Mouse (Mus musculus): ENCODE results near the gene Atp5d.
A peak's percentile ranks its signal among the peaks of the same experiment; 100 is the strongest.

Atp5d gene

DNA sequence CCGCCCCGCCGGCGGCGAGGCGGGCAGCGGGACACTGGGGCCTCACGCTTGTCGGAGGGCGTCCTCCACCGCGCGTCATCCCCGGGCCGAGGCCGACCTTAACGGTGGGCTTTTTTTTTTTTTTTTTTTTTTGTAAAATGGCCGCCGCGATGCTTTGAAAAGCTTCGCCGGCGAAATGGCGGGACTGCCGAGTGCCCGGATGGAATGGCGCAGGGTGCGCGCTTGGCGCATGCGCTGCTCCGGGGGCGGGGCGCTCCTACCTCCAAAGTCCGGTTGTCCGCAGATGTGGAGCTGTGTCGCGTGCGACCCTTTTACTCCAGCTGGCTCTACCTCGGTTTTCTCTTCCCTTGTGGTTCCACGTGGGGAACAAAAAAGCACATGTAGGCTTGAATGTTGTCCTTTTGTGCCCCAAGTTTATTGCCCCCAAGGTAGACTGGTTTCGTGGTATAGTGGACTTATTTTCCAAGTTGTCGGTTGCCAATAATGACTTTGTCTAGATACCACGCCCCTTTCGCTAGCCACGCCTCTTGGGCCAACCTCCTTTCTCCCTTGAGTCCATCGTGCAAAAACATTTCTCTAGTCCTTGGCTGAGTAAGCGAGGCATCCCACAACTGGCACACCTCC lies 29.7 kb downstream of the Atp5d start:
- peak; percentile 93 to 95 for DNase-seq

DNA sequence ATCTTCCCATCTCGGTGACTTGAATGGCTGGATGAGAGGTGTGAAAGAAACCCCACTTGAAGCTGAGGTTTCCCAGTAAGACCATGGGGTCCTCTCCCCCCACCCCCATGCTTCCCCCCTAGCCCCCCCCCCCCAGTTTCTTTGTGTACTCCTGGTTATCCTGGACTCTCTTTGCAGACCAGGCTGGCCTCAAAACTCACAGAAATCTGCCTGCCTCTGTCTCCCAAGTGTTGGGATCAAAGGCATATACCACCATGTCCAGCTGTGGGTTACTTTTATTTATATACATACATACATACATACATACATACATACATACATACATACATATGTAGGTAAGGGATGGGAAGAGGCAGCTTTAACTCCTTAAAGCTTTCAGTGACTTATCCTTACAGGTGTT lies 30.6 kb downstream of the Atp5d start:
- no peak for DNase-seq

DNA sequence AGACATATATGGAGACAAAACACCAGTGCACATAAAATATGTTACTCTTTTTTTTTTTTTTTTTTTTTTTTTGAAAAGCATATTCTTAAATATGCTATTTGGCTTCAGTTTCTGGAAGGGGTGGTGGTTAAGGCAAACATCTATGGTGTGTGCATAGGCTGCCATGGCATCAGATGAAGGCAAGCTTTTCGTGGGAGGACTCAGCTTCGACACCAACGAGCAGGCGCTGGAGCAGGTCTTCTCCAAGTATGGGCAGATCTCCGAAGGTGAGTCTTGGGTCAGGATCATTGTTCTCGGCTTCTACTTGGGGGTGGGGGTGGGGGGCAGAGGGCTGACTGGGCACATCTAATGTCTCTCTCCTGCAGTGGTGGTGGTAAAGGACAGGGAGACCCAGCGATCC lies 31.2 kb downstream of the Atp5d start:
- DNase-seq = peak in 1 of 2 experiments; percentile 9

DNA sequence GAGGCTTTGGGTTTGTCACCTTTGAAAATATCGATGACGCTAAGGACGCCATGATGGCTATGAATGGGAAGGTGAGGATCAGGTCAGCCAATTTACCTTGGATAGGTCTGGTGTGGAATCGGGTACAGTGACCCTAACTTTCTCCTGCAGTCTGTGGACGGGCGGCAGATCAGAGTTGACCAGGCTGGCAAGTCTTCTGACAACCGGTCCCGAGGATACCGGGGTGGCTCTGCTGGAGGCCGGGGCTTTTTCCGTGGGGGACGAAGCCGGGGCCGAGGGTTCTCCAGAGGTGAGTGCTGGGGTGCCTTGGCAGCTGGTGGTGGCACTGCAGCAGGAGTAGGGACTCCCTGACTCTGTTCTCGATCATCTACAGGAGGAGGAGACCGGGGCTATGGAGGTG lies 31.6 kb downstream of the Atp5d start:
- DNase-seq = peak; percentile 13 to 22

DNA sequence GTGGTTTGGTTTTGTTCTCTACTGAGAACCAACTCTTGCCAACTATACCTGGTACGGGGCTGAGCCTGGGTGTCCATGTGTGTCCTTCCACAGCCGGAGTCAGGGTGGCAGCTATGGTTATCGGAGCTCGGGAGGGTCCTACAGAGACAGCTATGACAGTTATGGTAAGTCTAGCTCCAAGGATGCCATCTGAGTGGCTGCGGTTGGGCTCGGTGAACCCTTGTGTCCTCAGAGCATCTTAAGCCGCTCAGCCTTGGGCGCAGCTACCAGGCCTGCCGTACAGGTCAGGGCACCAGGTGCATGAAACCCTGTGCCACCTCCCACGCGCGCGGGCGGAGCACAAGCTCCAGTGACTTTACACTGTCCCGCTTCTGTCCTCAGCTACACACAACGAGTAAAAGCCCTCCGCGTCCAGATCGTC lies 32.2 kb downstream of the Atp5d start:
- peak in 1 of 2 experiments; percentile 15 for DNase-seq

DNA sequence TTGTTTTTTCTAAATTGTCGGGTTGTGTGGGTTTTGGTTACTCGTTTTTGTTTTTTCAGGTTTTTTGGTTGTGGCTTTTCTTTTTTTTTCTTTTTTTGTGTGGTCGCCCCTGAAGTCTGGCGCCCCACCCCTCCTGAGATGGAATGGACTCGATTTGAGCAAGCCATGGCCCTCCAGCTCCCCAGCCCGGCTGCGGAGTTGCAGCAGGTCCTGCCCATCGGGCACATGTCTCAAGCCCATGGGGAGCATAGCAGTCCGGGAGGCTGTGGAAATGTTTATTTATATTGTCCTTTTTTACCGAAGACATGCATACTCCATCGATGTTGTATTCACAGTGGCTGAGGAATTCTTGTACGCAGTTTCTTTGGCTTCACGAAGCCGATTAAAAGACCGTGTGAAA lies 32.8 kb downstream of the Atp5d start:
- no peak for DNase-seq

DNA sequence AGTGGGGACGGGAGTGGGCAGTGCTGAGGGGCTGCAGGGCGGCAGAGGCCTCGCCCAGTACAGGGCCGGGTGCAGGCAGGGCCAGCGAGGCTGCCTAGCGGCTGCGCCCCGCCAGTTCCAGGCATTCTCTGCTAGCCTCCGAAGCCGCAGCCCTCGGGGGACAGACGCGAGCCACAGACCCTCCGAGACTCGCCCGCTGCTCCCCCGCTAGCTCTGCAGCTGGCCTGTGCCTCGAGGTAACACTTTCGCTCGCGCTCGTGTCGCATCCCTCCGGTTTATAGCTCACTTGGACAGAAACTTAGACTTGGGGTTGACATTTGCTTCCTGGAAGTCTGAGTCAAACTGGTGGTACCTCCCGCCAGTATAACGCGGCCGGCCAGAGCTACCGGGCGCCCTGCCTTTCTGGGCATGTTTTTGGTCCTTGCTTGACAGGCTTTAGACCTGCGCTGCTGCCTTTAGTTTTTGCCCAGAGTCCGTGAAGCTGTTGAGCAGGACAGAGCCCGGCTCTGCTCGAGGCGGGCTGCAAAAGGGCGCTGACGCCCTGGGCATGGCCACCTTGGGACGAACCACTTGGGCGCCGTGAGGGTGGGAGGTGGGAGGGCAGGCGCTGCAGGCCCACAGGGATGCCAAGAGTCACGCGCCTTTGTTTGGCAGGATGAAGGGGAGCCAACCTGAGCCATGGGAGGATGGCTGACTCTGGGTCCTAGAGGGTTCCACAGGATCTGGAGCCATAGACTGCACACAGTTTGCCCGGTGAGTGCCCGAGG lies 33.5 kb downstream of the Atp5d start:
- DNase-seq = peak; percentile 20 to 28

DNA sequence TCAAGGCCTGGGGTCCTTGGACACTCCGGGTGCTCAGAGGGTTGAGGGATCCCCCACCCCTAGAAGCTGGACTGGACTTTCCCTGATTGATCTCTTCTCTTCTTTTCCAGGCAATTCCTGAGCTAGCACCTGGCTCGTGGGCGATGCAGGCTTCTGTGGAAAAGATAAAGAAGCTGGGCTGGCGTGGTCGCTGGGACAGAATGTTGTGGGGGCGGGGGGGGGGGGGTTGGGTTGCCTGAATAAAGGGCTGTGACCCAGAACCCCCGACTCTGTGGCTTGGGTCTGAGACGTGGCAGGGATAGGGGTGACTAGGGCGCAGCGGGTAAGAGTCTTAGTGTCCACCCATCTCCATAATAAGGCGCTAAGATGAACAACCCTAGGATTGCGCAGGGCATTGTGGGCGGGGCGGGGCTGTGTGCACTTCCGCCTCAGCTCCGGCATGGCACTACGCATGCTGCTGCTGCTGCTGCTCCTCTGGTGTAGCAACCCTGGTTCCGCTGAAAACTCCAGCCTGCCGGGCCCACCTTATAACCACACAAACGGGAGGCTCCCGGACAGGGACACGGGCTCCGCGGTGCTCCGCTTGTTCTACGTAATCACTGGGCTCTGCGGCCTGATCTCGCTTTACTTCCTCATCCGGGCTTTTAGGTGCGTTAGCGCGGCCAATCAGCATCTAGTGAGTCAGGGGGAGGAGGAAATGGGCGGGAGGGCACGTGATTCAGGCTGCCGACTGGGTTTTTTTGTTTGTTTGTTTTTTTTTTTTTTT lies 34.3 kb downstream of the Atp5d start, which contains the start of gene 1600002K03Rik:
Gene 1600002K03Rik (plus strand): TSS at position 418 of the 766 bp plus-strand sequence.
- DNase-seq = peak; percentile 89 to 90

DNA sequence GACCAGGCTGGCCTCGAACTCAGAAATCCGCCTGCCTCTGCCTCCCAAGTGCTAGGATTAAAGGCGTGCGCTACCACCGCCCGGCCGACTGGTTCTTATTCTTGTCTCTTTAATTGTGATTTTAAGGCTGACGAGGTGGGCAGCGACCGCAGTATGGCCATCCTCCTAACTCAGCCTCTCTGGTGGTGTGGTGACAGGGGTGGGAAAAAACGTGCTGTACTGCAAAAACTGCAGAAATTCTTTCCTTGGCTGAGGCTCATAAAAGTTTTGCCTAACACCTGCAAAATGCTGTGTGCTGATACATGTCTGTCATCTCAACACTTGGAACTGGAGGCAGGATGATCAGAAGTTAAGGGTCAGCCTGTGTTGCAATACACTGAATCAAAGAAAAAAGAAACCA lies 34.9 kb downstream of the Atp5d start:
- no peak for DNase-seq

DNA sequence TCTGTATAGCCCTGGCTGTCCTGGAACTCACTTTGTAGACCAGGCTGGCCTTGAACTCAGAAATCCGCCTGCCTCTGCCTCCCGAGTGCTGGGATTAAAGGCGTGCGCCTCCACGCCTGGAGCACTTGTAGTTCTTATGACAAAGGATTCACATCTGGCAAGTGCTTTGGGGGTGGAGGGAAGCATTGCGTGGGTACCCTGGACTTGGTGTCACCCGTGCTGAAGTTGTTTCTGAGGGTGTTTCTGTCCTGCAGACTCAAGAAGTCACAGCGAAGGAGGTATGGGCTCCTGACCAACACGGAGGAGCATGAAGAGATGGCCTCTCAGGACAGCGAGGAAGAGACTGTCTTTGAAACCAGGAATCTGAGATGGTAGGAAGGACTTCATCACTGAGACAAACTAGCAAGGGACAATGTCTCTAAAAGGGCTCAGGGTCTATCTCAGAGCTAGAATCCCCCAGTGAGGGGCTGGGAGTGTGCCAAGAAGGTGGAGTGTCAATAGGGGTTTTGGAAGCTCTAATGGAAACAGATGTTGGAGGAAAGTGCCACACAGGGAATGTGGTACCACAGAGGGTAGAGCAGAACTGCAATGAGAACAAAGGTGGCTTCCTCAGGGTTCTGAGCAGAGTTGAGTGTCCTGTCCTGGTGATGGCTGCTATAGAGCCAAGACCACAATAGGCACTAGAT lies 35.7 kb downstream of the Atp5d start:
- DNase-seq = peak in 1 of 2 experiments; percentile 18

DNA sequence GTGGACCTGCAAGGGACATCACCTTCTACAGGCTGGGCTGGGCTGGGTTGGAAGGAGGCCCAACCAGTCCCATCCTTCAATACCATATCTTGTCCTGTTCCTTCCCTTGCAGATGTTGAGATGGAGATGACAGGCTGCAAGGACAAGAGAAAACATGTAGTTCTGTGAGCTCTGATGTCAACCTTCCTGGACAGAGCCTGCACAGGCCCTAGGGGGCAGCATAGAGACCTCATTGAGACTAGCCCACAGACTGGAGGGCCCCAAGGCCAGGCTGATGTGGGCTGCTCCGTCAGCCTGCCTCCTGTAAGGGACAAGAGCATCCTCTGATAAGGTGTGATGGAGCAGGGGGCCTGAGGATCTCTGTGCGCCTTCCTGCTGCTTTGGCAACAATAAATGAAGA lies 36.3 kb downstream of the Atp5d start:
- DNase-seq = peak; percentile 13 to 48

DNA sequence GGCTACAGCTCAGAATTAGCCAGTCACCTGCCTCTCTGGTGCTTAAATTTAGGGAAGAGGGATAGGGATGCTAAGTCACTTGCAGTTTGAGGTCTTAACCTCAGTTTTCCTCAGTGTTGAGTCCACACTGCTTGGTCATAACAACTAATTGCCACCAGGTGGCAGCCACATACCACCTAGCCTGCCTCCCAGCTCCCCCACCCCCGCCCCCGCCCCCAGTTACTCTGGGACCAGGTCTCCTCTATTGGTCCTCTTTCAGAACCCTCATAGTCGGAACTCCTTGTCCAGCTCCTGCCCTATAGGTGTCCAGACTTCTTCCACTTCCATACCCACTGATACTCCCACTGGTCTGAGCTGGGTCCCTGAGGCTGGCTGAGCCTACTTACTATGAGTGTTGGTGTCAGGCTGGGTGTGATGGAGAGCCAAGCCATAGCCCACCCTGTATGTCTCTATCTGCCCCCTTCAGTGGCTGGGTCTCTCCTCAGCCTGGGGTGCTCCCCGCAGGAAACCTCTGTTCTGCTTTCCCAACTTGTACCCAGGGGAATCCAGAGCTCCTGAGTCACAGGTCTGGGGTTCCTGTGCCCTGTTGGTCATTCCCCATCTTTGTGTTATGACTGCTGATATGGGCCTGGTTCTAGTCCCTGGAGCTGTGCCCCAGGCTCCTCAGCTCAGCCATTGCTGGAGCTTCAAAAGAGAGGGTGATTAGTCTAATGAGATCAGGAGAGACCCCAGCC lies 37.3 kb downstream of the Atp5d start:
- peak; percentile 24 to 42 for DNase-seq

DNA sequence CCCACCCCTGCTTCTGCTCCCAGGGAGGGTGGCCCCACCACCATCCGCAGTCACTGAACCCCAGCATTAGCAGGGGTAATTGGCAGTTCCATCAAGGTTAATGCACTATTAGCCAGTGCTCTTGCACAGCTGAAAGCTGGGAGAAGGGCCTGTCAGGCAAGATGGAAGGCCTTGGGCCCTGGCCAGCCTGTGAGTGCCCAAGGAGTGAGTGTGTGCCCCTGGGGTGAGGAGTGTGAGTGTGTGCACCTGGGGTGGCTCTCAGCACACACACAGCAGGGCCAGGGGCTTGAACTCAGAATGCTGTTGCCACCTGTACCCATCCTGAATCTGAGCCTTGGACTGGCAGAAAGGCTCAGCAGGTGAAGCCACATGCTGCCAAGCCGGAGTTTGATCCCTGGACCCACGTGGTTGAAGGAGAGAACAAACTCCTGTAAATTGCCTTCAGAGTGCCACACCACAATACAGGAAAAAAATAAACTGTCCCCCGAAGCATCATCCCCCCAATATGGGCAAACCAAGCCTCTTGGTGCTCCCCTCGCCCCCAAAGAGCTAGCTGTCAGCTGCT lies 37.9 kb downstream of the Atp5d start:
- DNase-seq = peak; percentile 21 to 23

DNA sequence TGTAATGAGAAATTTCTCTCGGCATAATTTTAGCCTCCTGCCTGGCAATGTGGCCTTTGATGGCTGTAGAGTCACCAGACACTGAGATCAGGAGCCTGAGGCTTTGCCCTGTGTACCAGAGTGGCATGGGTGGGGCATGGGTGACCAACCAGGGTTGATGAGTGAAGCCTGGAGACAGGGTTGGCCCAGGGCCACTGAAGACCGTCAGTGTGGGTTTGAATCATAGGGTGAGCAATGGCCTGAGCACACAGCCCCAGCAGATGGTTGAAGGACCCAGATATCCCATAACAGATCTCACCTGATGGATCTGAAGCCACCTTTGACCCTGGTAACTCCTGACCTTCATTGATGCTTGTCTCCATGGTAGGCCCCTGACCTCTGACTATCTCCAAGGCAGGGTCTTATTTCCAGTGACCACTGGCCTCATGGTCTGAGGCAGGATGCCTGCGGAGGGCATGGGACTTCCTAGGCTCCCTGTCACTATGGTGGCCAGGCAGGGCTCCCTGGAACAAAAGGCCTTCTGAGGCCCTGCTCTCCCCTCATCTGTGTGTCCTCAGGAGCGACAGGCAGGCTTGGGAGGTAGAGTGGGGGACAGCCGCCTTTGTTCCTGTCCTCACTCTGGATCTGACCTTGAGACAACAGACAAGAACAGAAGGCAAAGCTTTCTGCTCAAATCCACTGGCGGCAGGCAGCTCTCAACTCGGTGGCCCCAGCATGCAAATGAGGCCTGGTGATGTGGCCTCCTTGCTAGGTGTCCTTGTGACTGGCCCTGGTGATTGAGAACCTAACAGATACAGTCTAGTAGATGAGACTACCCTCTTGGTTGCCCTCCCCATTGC lies 39.2 kb downstream of the Atp5d start:
- peak in 1 of 2 experiments; percentile 5 for DNase-seq

DNA sequence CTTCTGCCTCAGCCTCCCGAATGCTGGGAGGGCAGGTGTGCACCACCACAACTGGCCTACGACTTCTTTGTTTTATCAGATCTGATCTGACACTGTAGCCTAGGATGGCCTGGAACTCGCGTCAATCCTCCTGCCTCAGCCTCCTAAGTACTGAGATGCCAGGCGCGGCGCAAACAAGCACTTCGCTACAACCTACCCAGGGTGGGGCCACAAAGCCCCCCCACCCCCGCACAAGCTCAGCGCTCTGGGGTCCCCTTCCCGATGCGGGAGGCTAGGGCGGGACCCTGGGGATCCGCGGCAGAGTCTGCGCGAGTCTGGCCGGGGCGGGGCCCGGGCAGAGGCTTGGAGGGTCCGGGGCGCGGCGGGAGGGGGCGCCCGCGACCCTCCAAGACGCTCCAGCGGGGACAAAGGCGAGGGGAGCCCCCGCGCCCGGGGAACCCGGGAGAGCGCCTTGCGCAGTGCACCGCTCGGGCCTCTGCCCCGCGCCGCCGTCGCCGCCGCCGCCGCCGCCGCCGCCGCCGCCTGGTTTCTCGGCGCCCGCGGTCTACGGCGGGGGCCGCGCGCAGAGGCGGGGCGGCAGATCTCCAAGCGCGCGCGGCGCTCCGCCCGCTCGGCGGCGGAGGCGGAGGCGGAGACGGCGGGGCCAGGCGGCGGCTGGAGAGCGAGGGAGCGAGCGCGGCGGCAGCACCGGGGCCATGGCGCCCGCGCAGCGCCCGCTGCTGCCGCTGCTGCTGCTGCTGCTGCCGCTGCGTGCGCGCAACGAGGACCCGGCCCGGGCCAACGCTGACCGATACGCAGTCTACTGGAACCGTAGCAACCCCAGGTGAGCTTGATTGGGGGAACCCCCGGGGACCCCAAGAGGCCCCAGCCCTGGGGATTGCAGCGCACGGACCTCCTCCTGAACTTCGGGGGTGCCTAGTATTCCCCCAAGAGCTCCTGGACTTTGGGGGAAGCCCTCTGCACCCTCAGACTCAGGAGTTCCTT lies 40.9 kb downstream of the Atp5d start, which contains the start of gene Efna2:
Gene Efna2 (plus strand): TSS at position 415 of the 984 bp plus-strand sequence.
- peak in 1 of 2 experiments; percentile 12 for DNase-seq

DNA sequence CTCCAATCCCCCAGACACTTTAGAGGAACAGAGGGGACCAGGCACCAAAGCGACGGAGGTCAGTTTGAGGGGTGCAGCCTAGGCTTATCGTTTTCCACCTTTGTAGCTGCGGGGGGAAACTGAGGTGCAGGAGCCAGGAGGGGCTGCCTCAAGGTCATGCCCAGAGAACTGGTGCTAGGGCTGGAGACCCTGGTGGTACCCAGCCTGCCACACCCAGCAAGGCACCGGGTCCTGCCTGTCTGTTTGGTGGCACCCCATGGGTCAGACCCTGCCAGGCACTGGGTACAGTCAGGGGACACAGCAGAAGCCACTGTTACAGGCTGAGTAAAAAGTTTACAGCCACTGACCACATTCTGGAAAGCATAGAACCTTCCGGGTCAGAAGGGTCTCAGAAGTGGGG lies 41.9 kb downstream of the Atp5d start:
- DNase-seq = no peak

DNA sequence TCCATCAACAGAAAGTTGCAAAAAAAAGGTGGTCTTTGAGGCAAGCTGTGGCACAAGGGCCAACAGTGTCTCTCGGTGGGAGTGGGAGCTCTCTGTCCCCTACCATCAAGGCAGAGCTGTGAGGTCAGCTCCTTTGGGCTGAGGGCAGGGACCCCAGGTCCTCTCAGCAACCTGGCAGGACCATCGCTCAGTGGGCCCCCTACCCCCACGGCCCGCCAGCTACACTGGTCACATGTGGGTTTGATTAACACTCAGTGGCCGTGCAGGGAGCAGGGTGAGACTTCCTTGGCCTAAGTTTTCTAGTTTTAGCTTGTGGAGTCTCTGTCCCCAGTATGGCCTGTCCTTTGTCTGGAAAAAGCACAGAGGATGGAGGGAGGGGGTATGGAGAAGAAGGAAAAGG lies 42.4 kb downstream of the Atp5d start:
- no peak for DNase-seq

DNA sequence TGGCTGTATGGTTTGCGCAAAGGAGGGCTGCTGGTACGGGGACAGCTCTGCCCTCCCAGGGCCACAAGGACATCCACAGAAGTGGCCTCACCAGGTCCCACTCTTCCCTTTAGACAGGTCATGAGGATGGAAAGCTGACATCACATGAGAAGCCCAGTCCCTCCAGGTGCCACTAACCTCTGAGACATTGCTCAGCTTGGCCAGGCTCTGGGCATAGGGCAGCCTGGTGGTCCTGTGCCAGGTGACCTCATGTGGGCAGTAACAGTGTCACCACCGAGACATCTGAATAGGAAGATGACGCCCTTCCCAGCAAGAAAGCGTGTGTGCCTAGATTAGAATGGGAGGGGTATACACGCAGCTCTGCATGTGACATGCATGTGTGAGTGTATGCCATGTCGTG lies 44.1 kb downstream of the Atp5d start:
- no peak for DNase-seq

DNA sequence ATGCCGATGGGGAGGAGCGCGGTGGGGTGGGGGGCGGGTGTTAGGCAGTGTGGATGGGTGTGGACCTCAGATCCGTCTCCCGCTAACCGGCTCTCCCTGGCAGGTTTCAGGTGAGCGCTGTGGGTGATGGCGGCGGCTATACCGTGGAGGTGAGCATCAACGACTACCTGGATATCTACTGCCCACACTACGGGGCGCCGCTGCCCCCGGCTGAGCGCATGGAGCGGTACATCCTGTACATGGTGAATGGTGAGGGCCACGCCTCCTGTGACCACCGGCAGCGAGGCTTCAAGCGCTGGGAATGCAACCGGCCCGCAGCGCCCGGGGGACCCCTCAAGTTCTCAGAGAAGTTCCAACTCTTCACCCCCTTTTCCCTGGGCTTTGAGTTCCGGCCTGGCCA lies 48.2 kb downstream of the Atp5d start:
- no peak for DNase-seq

DNA sequence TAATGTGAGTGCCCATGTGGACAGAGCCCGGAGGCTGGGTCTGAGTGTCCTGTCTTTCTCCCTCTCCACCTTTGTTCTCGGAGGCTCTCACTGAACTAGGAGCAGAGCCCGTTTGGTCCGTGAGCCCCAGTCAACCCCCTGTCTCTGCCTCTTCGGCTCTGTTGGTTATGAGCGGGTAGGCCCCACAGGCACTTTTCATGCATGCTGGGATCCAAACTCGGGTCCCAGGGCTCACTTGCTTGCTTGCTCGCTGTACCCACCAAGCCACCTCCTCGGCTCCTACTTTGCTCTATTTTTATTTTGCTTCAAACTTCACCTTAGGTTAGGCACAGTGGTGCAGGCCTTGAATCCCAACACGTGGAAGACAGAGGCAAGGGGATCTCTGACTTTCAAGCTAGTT lies 49.3 kb downstream of the Atp5d start:
- no peak for DNase-seq

All from kidney, adult 8-10 months (tissue).